Mouse (Mus musculus): ENCODE results near the gene Cmah. TPM values are rescaled to one million over a fixed set of nuclear protein-coding genes. Genes with fewer than 3 reads are reported as not detected.

Cmah gene
- 1 to 10 TPM; 6.8 to 6.9 TPM for total RNA-seq (2021)
- long read RNA-seq, experiment 1, partial matches to known transcripts, result 1 of 4 reads
- long read RNA-seq, experiment 1, other reads (novel, unspliced or antisense), result 3 of 4 reads
- long read RNA-seq, experiment 2, partial matches to known transcripts, result 0 of 4 reads
- long read RNA-seq, experiment 2, other reads (novel, unspliced or antisense), result 4 of 4 reads

GRCm38 (mm10) chr13:24327201-24327600 lies at the start of gene Cmah:
Gene Cmah (plus strand): TSS chr13:24327404.
- no peak for DNase-seq

GRCm38 (mm10) chr13:24279407-24279761 lies 47.8 kb upstream of the Cmah start:
- DNase-seq, result no peak

- peak; percentile 26 for DNase-seq
Observed at GRCm38 (mm10) chr13:24279762-24280438, 47.3 kb upstream of the Cmah start.

DNA sequence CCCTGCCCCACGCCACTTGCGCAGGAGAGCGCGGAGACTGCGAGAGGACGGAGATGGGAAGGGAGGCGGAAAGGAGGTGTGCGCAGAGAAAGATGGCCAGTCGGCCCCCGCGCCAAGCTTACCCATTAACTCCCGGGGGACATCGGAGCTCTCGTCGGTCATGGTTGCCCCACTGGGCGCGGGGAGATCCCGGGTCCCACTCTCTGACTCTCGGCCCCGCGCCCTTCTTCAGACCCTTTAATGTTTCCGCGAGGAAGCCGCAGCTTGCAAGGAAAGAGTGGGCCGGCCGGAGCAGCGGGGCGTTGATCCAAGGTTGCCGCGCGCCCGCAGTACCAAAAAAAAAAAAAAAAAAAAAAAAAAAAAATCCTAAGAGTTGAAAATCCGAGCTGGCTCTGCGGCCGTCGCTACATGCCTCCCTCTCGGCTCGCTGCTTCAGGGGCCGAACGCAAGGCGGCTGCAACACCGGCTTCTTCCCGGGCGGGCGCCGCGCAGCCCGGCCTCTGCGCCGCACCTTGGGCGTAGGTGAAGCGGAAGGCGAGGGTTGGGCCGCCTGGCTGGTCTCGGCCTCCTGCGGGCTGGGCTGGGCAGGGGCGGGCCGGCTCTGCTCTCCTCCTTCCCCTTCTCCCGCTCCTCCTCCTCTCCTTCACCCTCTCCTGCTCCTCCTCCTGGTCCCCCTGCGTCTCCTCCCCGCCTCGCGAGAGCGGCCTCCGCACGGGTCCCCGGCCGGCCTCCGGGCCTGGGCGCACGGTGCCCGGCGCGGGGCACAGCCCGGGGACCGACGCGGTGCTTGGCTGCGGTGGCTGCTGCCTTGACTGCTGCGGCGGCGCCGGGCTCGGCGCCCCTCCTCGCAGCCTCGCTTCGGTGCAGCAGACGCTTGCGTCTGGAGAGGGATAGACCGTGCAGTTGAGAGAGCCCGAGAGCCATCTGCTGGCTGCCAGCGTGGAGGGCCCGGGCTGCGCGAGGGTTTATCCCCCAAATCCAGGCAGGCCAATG lies 46.5 kb upstream of the Cmah start, which contains the start of gene Carmil1:
Gene Carmil1, minus strand, starts transcription at position 357 of the 993 bp plus-strand sequence.
- DNase-seq, result peak; percentile 89

DNA sequence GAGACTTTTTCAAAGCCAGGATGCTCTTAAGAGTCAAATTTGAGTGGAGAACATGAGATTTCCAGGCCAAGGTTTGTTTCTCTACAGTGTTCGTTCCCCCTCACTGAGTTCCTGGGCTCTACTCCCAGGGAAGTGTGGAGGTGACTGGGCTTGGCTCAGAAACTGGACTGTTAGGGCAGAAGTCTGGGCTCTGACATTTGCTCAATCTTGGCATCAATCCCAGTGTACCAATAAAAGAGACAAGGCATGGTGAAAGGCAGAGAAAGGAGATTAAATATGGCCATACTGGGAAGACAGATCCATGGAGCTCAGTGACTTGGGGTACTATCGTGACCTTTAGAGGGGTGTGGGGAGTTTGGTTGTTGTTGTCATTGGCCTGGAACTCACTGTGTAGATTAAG lies 39.8 kb upstream of the Cmah start:
- peak; percentile 39 for DNase-seq

DNA sequence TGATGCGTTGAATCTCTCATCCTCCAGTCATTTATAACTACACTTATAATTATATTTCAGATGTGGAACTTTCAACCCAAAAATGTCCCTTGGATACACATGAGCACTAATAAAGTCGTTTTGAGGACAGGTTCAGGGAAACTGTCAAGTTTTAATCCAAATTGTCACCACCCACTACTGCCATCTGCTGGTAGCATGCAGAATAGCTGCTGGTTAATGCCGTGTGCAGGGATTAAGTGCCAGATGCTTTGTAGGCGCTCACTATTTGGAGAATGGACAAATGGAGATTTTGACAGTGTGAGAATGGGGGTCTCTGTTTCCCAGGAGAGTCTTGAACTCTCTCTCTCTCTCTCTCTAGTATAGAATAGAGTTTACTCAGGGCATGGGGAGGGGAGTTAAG lies 30.0 kb upstream of the Cmah start:
- DNase-seq, result peak; percentile 67

- no peak for DNase-seq
Observed at GRCm38 (mm10) chr13:24305486-24305885, 21.7 kb upstream of the Cmah start.

DNA sequence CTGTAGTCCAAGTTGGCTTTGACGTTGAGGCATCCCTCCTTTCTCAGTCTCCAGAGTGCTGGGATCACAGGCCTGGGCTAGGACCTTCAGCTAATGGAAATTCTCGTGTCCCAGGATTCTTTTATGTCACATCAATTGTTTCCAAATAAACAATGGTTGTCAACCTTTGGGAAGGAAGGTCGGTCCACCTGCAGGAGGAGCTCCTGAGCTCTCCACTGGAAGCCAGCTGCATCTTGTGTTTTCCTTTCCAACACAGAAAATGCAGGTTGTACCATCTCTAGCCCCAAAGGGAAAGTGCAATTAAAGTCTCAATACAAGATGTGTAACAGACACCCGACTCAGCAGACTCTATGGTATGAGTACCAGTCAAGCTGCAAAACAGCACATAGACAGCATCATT lies 21.0 kb upstream of the Cmah start:
- DNase-seq, result no peak

GRCm38 (mm10) chr13:24311011-24311940 lies 15.9 kb upstream of the Cmah start:
- DNase-seq, result no peak

GRCm38 (mm10) chr13:24316563-24316962 lies 10.6 kb upstream of the Cmah start:
- no peak for DNase-seq

GRCm38 (mm10) chr13:24318618-24319017 lies 8.6 kb upstream of the Cmah start:
- DNase-seq, result peak; percentile 34

DNA sequence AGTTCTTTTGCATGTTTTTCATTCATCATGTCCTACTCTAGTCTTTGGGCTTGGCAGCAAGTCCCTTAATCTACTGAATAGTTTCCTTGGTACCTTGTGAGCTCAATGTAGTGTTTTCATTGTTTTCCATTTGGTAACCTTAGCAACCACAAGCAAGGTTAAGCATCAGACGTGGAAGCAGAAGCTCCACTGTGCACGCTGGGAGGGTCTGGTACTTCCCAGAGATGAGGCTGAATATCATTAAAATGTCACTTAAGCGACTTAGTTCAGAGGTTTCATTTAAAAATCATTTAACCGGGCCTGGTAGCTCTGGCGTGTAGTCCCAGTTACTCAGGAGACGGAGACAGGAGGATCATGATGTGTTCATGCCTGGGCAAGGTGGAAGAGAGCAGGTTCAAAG lies 5.9 kb upstream of the Cmah start:
- DNase-seq, result no peak

DNA sequence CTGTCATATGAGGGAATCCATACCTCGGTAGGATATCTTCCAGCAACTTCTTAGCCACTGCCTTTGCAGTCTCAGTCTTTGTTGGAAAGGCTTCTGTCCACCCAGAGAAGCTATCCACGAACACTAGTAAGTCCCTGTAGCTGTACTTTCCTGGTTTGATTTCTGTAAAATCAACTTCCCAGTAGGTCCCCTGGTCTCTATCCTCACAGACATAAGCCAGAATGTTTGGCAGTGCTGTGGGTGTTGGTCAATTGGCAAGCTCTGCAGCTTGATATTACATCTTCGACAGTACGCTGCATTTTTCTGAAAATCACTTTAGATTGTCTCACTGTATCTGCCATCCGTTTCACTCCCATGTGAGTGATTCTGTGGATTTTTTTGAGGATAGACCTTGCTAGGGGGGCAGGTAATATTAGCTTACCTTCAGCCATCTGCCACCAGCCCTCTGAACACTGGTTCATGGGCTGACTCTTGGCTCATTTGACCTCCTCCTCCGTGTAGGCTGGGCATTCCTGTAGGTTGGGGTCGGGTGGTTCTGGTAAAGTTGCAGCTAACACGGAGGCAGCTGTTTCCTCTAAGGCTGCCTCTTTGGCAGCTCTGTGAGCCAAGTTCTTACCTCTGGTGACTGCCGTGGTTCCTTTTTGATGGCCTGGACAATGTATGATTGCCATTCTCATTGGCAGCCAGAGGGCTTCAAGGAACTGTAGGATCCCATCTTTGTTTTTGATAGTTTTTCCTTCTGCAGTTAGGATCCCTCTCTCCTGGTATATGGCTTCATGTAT lies 1.0 kb downstream of the Cmah start:
- DNase-seq, result no peak

- no peak for DNase-seq
Observed at GRCm38 (mm10) chr13:24330128-24330527, 2.9 kb downstream of the Cmah start.

- DNase-seq, result no peak
Observed at GRCm38 (mm10) chr13:24330836-24331523, 3.8 kb downstream of the Cmah start.

DNA sequence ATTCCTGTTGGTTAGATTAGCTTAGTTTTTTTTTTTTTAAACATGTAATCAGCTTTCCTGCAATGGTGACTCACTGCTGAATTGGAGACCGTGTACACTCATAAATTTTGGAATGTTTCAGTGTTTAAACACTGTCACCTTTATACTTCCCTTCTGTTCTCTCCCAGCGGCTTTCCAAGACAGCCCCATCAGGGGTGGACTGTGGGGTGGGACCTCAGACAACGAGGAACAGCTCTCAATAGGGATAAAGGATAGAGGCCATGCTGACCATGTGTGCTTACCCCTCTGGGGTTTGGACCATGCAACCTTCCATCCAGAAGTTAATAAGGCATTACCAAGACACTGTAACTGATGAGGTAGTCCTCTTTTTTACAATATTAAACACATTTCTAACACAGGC lies 5.3 kb downstream of the Cmah start:
- DNase-seq, result no peak

DNA sequence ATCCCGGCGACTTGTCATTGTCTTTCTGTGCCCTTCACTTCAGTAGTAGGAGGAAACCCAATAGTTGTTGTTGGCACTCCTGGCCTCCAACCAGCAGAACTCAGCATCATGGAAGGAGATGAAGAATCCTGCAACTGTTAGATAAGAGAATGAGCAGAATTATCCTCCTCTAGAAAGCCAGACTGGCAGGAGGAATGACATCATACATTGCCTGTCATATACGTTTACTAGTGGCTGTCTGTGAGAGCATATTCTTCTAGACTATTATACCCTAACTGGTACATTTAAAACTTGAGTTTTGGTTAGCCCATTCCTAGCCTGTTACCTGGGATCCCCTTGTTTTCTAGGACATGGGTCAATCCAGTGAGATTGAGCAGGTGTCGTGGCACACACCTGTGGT lies 9.6 kb downstream of the Cmah start:
- no peak for DNase-seq

- peak; percentile 42 for DNase-seq
Observed at GRCm38 (mm10) chr13:24337874-24338273, 10.7 kb downstream of the Cmah start.

DNA sequence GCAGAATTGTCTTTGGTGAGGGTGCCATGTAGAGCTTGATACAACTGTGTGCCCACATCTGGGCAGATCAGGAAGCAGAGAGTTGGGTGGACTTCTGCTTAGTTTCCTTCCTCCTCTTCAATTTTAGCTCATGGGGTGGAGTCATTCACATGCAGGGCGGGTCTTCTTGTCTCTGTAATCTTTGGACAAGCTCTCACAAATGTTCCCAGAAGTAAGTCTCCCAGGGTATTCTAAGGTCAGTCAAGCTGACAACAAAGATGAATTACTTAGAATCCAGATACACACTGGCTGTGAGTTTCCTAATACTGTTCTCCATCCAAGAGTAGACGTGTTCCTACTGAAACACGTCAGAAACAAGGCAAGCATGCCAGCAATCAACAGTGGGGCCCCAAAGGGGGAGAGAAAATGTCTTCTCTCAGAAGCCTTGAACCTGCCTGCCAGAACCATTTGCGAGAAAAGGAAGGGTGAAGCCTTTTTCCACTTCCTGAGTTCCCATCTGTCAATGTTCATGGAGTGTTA lies 11.2 kb downstream of the Cmah start:
- peak; percentile 50 for DNase-seq

- no peak for DNase-seq
Observed at GRCm38 (mm10) chr13:24339907-24340306, 12.7 kb downstream of the Cmah start.

Measured in adrenal gland, postnatal 10 days (tissue).